Mouse (Mus musculus) frontal cortex, adult 2 months (tissue): ENCODE measurements at regions not wholly inside any gene's neighbourhood (a gene's known extent, or its start where the extent isn't known, plus 50 kb on each side); places are given as distances from the start of the nearest gene placed in this dataset.
A peak's percentile ranks its signal among the peaks of the same experiment; 100 is the strongest.

Experiments
- DNase-seq, 2 experiments: peaks; one replicate each; pipeline ENCODE4 v3.0.0; 2022; ENCODE audit warnings: low spot score in 1 of 2; ENCODE audit errors: extremely low spot score in 1 of 2

GRCm38 (mm10) chr19:49563612-49564256 is 1114.7 kb downstream of the Sorcs1 start:
- DNase-seq = no peak

- DNase-seq = peak in 1 of 2 experiments; percentile 79
These were observed 1138.7 kb downstream of the Sorcs1 start for GRCm38 (mm10) chr19:49539445-49540407.
